Mouse (Mus musculus): ENCODE results near the gene Dnal1. TPM values are rescaled to one million over a fixed set of nuclear protein-coding genes. Genes with fewer than 3 reads are reported as not detected.

Gene Dnal1
- polyA plus RNA-seq, 1 experiment from 2014 or later: 5.4 TPM

- H3K4me1 ChIP-seq (replicated peaks): peaks cover 72% of the 10 kb centered on the region
These were observed 61.5 kb downstream of the Dnal1 start for GRCm38 (mm10) chr12:84175659-84176061.

DNA sequence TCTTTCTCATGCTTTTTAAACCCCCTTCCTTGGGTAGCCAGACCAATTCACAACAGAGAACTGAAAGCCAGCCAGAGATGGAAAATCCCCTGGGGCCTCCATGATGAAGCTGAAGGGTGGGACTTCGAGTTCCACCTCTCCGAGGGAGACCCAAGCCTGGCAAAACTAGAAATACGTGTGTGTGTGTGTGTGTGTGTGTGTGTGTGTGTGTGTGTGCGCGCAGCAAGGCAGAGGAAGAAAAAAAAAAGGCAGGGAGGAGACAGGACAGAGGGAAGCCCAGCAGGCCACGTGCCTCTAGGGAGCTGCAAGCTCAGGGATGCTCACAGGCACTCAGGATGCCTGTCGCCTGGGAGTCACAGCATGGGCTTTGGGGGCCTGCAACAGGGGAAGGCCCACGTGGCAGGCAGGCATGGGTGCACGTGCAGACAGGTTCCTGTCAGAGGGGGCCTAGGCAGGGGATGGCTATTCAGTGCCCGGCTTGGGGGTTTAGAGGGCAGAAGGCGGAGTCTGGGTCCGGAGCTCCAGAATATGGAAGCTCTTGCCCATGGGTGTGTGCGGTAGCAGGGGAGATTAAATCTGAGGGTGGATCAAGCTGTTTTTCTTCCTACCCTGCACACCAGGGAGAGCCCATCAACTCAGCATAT, 62.1 kb downstream of the Dnal1 start:
- Histone ChIP-seq H3K27me3 (replicated peaks) (no peaks in the 10 kb centered on the region), H3K4me2 (peak overlapping the region; percentile 79), H3K9me3 (replicated peaks) (no peaks in the 10 kb centered on the region), H3K36me3 (peaks cover 28% of the 10 kb centered on the region), H3K4me3 (peak overlapping the region; percentile 46), H3K9ac (peak overlapping the region; percentile 74), H3K4me1 (replicated peaks) (peaks cover 78% of the 10 kb centered on the region), H3K27ac (ENCODE audit: poor library complexity, severe bottlenecking) (peak overlapping the region; percentile 94)
- 10% methylated on average over 12 of the region's 13 CpGs for WGBS
- peak; percentile 40; the same call in 1 of the 2 replicates for ATAC-seq (ENCODE audit: insufficient number of reproducible peaks, low FRiP score)

More at GRCm38 (mm10) chr12:84175659-84176061, 61.5 kb downstream of the Dnal1 start:
- WGBS: under 1% methylated on average over 20 of the region's 20 CpGs
- peak overlapping the region; percentile 79 for H3K4me2 ChIP-seq
- H3K9ac ChIP-seq: peak overlapping the region; percentile 74
- peak; percentile 89 for ATAC-seq (ENCODE audit: insufficient number of reproducible peaks, low FRiP score)
- H3K9me3 ChIP-seq (replicated peaks): no peaks in the 10 kb centered on the region
- H3K4me3 ChIP-seq: peak overlapping the region; percentile 46
- H3K27ac ChIP-seq (ENCODE audit: poor library complexity, severe bottlenecking): peak overlapping the region; percentile 94
- H3K36me3 ChIP-seq: peaks cover 33% of the 10 kb centered on the region
- no peaks in the 10 kb centered on the region for H3K27me3 ChIP-seq (replicated peaks)

GRCm38 (mm10) chr12:84176886-84177765, 63.0 kb downstream of the Dnal1 start:
- Histone ChIP-seq H3K9me3 (replicated peaks) (no peaks in the 10 kb centered on the region), H3K27me3 (replicated peaks) (no peaks in the 10 kb centered on the region), H3K4me1 (replicated peaks) (peaks cover 86% of the 10 kb centered on the region), H3K9ac (peak overlapping the region; percentile 36; the same call in 1 of the 2 replicates), H3K36me3 (peaks cover 19% of the 10 kb centered on the region), H3K4me2 (peak overlapping the region; percentile 79; the same call in 1 of the 2 replicates), H3K27ac (ENCODE audit: poor library complexity, severe bottlenecking) (peak overlapping the region; percentile 94), H3K4me3 (no peak overlapping the region)
- 38% methylated on average over 6 of the region's 6 CpGs for WGBS
- ATAC-seq (ENCODE audit: insufficient number of reproducible peaks, low FRiP score): no peak

GRCm38 (mm10) chr12:84178052-84178451, 63.9 kb downstream of the Dnal1 start:
- Histone ChIP-seq H3K9me3 (replicated peaks) (no peaks in the 10 kb centered on the region), H3K36me3 (peaks cover 12% of the 10 kb centered on the region), H3K4me2 (no peak overlapping the region), H3K4me3 (no peak overlapping the region), H3K27ac (ENCODE audit: poor library complexity, severe bottlenecking) (peak overlapping the region; percentile 54; the same call in 1 of the 2 replicates), H3K27me3 (replicated peaks) (no peaks in the 10 kb centered on the region), H3K4me1 (replicated peaks) (peaks cover 87% of the 10 kb centered on the region), H3K9ac (no peak overlapping the region)
- ATAC-seq (ENCODE audit: insufficient number of reproducible peaks, low FRiP score): no peak
- 65% methylated on average over 1 of the region's 1 CpGs for WGBS

DNA sequence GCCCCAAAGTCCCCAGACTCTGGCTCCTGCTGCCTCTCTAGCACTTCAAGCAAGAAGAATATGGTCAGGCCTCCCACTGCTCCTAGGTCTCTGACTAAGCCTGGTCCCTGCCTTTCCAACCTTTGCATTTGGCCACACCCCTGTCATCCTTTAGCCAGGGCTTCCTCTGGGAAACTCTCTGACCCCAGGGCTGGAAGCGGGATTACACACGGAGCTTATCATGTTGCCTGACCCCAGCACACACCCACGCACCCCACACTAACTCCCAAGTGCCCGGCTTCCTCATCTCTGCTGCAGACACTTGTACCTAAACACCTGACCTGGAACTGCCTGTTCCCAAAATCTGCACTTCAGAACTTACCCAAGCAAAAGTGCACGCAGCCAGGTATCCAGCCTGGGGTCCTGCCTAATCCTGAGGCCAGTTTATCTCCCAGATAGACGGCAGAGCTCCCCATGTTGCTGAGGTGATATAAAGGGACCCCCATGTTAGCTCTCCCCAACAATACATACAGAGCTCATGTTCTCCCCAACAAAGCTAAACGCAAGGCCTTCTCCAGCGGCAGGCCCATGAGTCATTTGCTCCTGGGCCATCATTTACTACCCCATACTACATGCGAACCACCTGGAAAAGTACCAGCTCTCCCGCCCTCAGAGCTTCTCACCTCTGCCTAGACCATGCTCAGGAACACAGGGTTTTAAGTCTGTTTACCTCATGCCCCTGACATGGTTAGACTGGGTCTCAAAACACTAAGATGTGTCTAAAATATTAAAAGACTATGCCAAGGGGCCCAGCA, 64.7 kb downstream of the Dnal1 start:
- no peak for ATAC-seq (ENCODE audit: insufficient number of reproducible peaks, low FRiP score)
- H3K4me1 ChIP-seq (replicated peaks): peaks cover 83% of the 10 kb centered on the region
- H3K27ac ChIP-seq (ENCODE audit: poor library complexity, severe bottlenecking): no peak overlapping the region
- WGBS: 52% methylated on average over 10 of the region's 10 CpGs
- H3K9me3 ChIP-seq (replicated peaks): no peaks in the 10 kb centered on the region
- H3K4me2 ChIP-seq: no peak overlapping the region
- no peaks in the 10 kb centered on the region for H3K27me3 ChIP-seq (replicated peaks)
- H3K36me3 ChIP-seq: peaks cover 4% of the 10 kb centered on the region
- no peak overlapping the region for H3K9ac ChIP-seq
- H3K4me3 ChIP-seq: no peak overlapping the region

DNA sequence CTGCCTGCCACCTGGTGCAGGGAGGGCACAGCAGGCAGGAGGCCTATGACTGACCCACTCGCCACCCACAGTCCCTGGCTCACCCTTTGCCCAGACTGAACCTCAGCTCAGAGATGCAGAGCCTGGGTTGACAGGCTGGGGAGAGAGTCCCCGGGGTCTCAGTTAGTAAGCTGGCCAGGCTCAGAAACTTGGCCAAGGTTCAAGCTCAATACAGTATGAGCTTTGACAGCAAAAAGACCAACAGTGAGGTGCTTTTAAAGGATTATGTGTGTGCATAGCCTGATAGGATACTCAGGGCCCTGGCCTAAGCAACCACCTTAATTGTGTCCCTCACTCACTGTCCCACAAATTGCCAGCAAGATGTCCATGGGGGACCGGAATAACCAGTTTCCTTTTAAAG, 65.9 kb downstream of the Dnal1 start:
- Histone ChIP-seq H3K36me3 (no peaks in the 10 kb centered on the region), H3K4me1 (replicated peaks) (peaks cover 78% of the 10 kb centered on the region), H3K9ac (0 out of 2 replicates have a peak overlapping the region, but pooled peaks have one; percentile 1), H3K4me2 (0 out of 2 replicates have a peak overlapping the region, but pooled peaks have one; percentile 40), H3K4me3 (no peak overlapping the region), H3K9me3 (replicated peaks) (no peaks in the 10 kb centered on the region), H3K27me3 (replicated peaks) (no peaks in the 10 kb centered on the region), H3K27ac (ENCODE audit: poor library complexity, severe bottlenecking) (peak overlapping the region; percentile 2; the same call in 1 of the 2 replicates)
- 48% methylated on average over 3 of the region's 3 CpGs for WGBS
- ATAC-seq (ENCODE audit: insufficient number of reproducible peaks, low FRiP score): no peak

GRCm38 (mm10) chr12:84180701-84181435, 66.7 kb downstream of the Dnal1 start:
- WGBS: 15% methylated on average over 8 of the region's 8 CpGs
- H3K9me3 ChIP-seq (replicated peaks): no peaks in the 10 kb centered on the region
- ATAC-seq (ENCODE audit: insufficient number of reproducible peaks, low FRiP score): peak; percentile 53
- peak overlapping the region; percentile 71 for H3K27ac ChIP-seq (ENCODE audit: poor library complexity, severe bottlenecking)
- no peaks in the 10 kb centered on the region for H3K36me3 ChIP-seq
- peak overlapping the region; percentile 40 for H3K4me2 ChIP-seq
- H3K9ac ChIP-seq: no peak overlapping the region; the same call in 1 of the 2 replicates
- H3K4me1 ChIP-seq (replicated peaks): peaks cover 77% of the 10 kb centered on the region
- H3K27me3 ChIP-seq (replicated peaks): no peaks in the 10 kb centered on the region
- no peak overlapping the region for H3K4me3 ChIP-seq

GRCm38 (mm10) chr12:84181999-84182398, 67.8 kb downstream of the Dnal1 start:
- 76% methylated on average over 6 of the region's 6 CpGs for WGBS
- Histone ChIP-seq H3K9me3 (replicated peaks) (no peaks in the 10 kb centered on the region), H3K27ac (ENCODE audit: poor library complexity, severe bottlenecking) (peak overlapping the region; percentile 71), H3K36me3 (peaks cover 4% of the 10 kb centered on the region; the same call in 1 of the 2 replicates), H3K27me3 (replicated peaks) (no peaks in the 10 kb centered on the region), H3K9ac (no peak overlapping the region), H3K4me2 (no peak overlapping the region; the same call in 1 of the 2 replicates), H3K4me1 (replicated peaks) (peaks cover 77% of the 10 kb centered on the region), H3K4me3 (no peak overlapping the region)
- no peak for ATAC-seq (ENCODE audit: insufficient number of reproducible peaks, low FRiP score)

- Histone ChIP-seq H3K4me2 (no peak overlapping the region), H3K36me3 (peaks cover 4% of the 10 kb centered on the region; the same call in 1 of the 2 replicates), H3K27me3 (replicated peaks) (no peaks in the 10 kb centered on the region), H3K9me3 (replicated peaks) (no peaks in the 10 kb centered on the region), H3K27ac (ENCODE audit: poor library complexity, severe bottlenecking) (no peak overlapping the region), H3K4me1 (replicated peaks) (peaks cover 77% of the 10 kb centered on the region), H3K9ac (no peak overlapping the region), H3K4me3 (no peak overlapping the region)
- ATAC-seq (ENCODE audit: insufficient number of reproducible peaks, low FRiP score): no peak
- WGBS: 59% methylated on average over 5 of the region's 5 CpGs
These were observed 70.8 kb downstream of the Dnal1 start for GRCm38 (mm10) chr12:84184979-84185378.

- no peak for ATAC-seq (ENCODE audit: insufficient number of reproducible peaks, low FRiP score)
These were observed 71.4 kb downstream of the Dnal1 start for GRCm38 (mm10) chr12:84185547-84185946.

More at GRCm38 (mm10) chr12:84185547-84185946, 71.4 kb downstream of the Dnal1 start:
- no peak overlapping the region for H3K4me2 ChIP-seq
- 46% methylated on average over 6 of the region's 6 CpGs for WGBS
- H3K27me3 ChIP-seq (replicated peaks): no peaks in the 10 kb centered on the region
- no peaks in the 10 kb centered on the region for H3K9me3 ChIP-seq (replicated peaks)
- no peak overlapping the region for H3K27ac ChIP-seq (ENCODE audit: poor library complexity, severe bottlenecking)
- peaks cover 77% of the 10 kb centered on the region for H3K4me1 ChIP-seq (replicated peaks)
- no peak overlapping the region for H3K9ac ChIP-seq
- H3K4me3 ChIP-seq: no peak overlapping the region
- H3K36me3 ChIP-seq: peaks cover 4% of the 10 kb centered on the region; the same call in 1 of the 2 replicates
